In the genomic region with DNA sequence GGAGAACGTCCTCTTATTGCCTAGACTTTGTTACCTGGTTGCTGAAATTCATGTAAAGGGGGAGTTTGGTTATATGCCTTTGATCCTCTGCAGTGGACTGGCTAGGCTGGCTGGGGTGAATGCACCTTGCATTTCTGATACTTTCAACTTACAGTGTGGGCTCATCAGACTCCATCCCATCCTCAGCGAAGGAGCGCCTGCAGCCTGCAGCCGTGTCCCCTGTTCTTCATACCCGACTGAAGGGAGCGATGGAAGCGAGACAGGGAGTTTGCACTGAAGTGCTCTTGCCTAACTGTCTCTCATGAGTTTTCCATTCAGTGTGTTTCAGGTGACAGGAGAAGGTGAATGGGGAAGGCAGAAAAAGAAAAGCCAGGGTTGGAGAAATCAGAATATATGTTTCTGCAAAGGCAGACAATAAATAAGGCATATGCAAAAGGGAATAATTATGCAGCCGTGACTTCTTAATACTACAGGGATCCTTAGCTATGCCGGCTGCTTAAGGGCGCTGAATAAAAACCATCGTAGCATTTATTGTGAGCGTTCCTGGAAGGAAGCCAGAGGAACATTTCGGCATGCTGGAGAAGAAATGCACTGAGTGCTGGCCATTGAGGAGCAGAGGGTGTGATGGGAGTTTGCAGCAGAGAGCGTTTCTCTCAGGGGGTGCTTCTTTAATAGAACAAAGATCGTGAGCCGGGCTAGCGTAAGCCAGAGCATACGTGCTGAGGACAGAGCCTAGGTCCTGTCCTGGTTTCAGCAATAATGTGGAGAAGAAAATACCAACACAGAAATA, we compare ENCODE assay signal across 18 mouse cellular contexts. TPM values are rescaled to one million over a fixed set of nuclear protein-coding genes. Genes with fewer than 3 reads are reported as not detected.
DNase-seq lines count a peak whose midpoint lies in the region; ATAC-seq and TF ChIP-seq lines count a peak whose summit lies in the region.
"Had no signal": no experiment of that assay in that cellular context is flagged by ENCODE, and none has a peak within 500 bp of the region (broad histone marks: within the 10 kb centered on the region; RNA-seq: fewer than 3 reads in every experiment).

No protein-coding gene starts in this region.

- no peaks in the 10 kb centered on the region for H3K9me3 ChIP-seq in limb, embryonic 14.5 days (ENCODE audit: control insufficient read depth, low read length)
- no peaks in the 10 kb centered on the region for H3K9me3 ChIP-seq in limb, embryonic 10.5 days (replicated peaks)
- H3K9me3 ChIP-seq in hindbrain, embryonic 10.5 days: no peaks in the 10 kb centered on the region
- no peaks in the 10 kb centered on the region for H3K9me3 ChIP-seq in midbrain, embryonic 16.5 days (replicated peaks; ENCODE audit: control insufficient read depth, low read length, poor library complexity, severe bottlenecking)
- H3K9me3 ChIP-seq: embryonic facial prominence, embryonic 12.5 days; heart, embryonic 15.5 days; kidney, embryonic 15.5 days; limb, embryonic 15.5 days; megakaryocyte, embryonic 14.5 days had no signal

- no peaks in the 10 kb centered on the region for H3K36me3 ChIP-seq in limb, embryonic 14.5 days (ENCODE audit: control insufficient read depth, insufficient read depth, low read length)
- H3K36me3 ChIP-seq in limb, embryonic 10.5 days: no peaks in the 10 kb centered on the region
- H3K36me3 ChIP-seq in hindbrain, embryonic 10.5 days: 0 out of 2 replicates have a peak, but pooled peaks cover 12% of the 10 kb centered on the region
- H3K36me3 ChIP-seq in midbrain, embryonic 16.5 days (ENCODE audit: control insufficient read depth, insufficient read depth, low read length): peaks cover 3% of the 10 kb centered on the region; the same call in 1 of the 2 replicates
- H3K36me3 ChIP-seq: embryonic facial prominence, embryonic 12.5 days; kidney, embryonic 15.5 days; limb, embryonic 15.5 days had no signal

- H3K4me2 ChIP-seq in limb, embryonic 14.5 days (replicated peaks; ENCODE audit: low read depth, low read length, severe bottlenecking): 0 out of 2 replicates have a peak overlapping the region, but pooled peaks have one; percentile 0
- peak overlapping the region; percentile 41 for H3K4me2 ChIP-seq in midbrain, embryonic 16.5 days (ENCODE audit: low read length)
- H3K4me2 ChIP-seq: embryonic facial prominence, embryonic 12.5 days; heart, embryonic 15.5 days; kidney, embryonic 15.5 days; limb, embryonic 15.5 days had no signal

- H3K9ac ChIP-seq in limb, embryonic 14.5 days (ENCODE audit: low read depth, low read length, severe bottlenecking): no peak overlapping the region
- H3K9ac ChIP-seq in midbrain, embryonic 16.5 days (ENCODE audit: low read depth, low read length): no peak overlapping the region
- H3K9ac ChIP-seq: embryonic facial prominence, embryonic 12.5 days; heart, embryonic 15.5 days; kidney, embryonic 15.5 days; limb, embryonic 15.5 days had no signal

- no peak overlapping the region for H3K27ac ChIP-seq in limb, embryonic 14.5 days (replicated peaks; ENCODE audit: low read depth, low read length)
- H3K27ac ChIP-seq in limb, embryonic 10.5 days: no peak overlapping the region
- H3K27ac ChIP-seq in hindbrain, embryonic 10.5 days: peak overlapping the region; percentile 3; the same call in 1 of the 2 replicates
- peak overlapping the region; percentile 68 for H3K27ac ChIP-seq in midbrain, embryonic 16.5 days (ENCODE audit: low read length)
- H3K27ac ChIP-seq: embryonic facial prominence, embryonic 12.5 days; heart, embryonic 15.5 days; kidney, embryonic 15.5 days; limb, embryonic 15.5 days had no signal

- 54% methylated on average over 18 of the region's 18 CpGs for WGBS in limb, embryonic 14.5 days
- WGBS in limb, embryonic 10.5 days: 91% methylated on average over 18 of the region's 18 CpGs
- 90% methylated on average over 18 of the region's 18 CpGs for WGBS in hindbrain, embryonic 10.5 days
- 39% methylated on average over 18 of the region's 18 CpGs for WGBS in midbrain, embryonic 16.5 days

- DNase-seq in cerebellum, postnatal 10 days: peak; percentile 25 to 45
- DNase-seq in cerebellum, adult 8-10 months: no peak
- peak; percentile 30 for DNase-seq in limb, embryonic 14.5 days (ENCODE audit: low spot score)
- no peak for DNase-seq in limb, embryonic 10.5 days (ENCODE audit: low spot score)
- no peak for DNase-seq in hindbrain, embryonic 10.5 days (ENCODE audit: low spot score)
- DNase-seq in adrenal gland, adult 8-10 months: no peak
- no peak for DNase-seq in urinary bladder, adult 18-20 months (ENCODE audit: low spot score in 2 of 2)
- DNase-seq: gastrocnemius, postnatal 25 days; lung, adult 2 months; right cerebral cortex, postnatal 25 days had no signal

- no peak for TF ChIP-seq POLR2A in limb, embryonic 14.5 days (IDR thresholded peaks at IDR 0.05; ENCODE audit: borderline replicate concordance, extremely low read depth, insufficient read depth, insufficient read length)

- ATAC-seq in limb, embryonic 14.5 days (ENCODE audit: low FRiP score, low read depth): no peak
- peak; percentile 63; the same call in 1 of the 2 replicates for ATAC-seq in midbrain, embryonic 16.5 days
- ATAC-seq: Patski had no signal

- peaks cover 6% of the 10 kb centered on the region; the same call in 1 of the 2 replicates for H3K4me1 ChIP-seq in limb, embryonic 14.5 days (ENCODE audit: control insufficient read depth, insufficient read depth, low read length)
- H3K4me1 ChIP-seq in limb, embryonic 10.5 days: no peaks in the 10 kb centered on the region; the same call in 1 of the 2 replicates
- H3K4me1 ChIP-seq in hindbrain, embryonic 10.5 days (replicated peaks): no peaks in the 10 kb centered on the region
- peaks cover 12% of the 10 kb centered on the region for H3K4me1 ChIP-seq in midbrain, embryonic 16.5 days (ENCODE audit: control insufficient read depth, insufficient read depth, low read length)
- H3K4me1 ChIP-seq: embryonic facial prominence, embryonic 12.5 days; heart, embryonic 15.5 days; kidney, embryonic 15.5 days had no signal

- no peak overlapping the region for H3K4me3 ChIP-seq in limb, embryonic 14.5 days (replicated peaks; ENCODE audit: low read length)
- H3K4me3 ChIP-seq in limb, embryonic 10.5 days: no peak overlapping the region
- H3K4me3 ChIP-seq in hindbrain, embryonic 10.5 days: no peak overlapping the region
- H3K4me3 ChIP-seq in midbrain, embryonic 16.5 days (ENCODE audit: low read depth, low read length): no peak overlapping the region
- H3K4me3 ChIP-seq: embryonic facial prominence, embryonic 12.5 days; heart, embryonic 15.5 days; kidney, embryonic 15.5 days; limb, embryonic 15.5 days; megakaryocyte, embryonic 14.5 days had no signal

- H3K27me3 ChIP-seq in limb, embryonic 14.5 days (ENCODE audit: control insufficient read depth, insufficient read depth, low read length): no peaks in the 10 kb centered on the region
- H3K27me3 ChIP-seq in limb, embryonic 10.5 days (ENCODE audit: low read depth, poor library complexity, severe bottlenecking): no peaks in the 10 kb centered on the region
- H3K27me3 ChIP-seq in hindbrain, embryonic 10.5 days (ENCODE audit: insufficient read depth, poor library complexity, severe bottlenecking): no peaks in the 10 kb centered on the region
- H3K27me3 ChIP-seq in midbrain, embryonic 16.5 days (ENCODE audit: control insufficient read depth, insufficient read depth, low read depth, low read length): no peaks in the 10 kb centered on the region
- H3K27me3 ChIP-seq: embryonic facial prominence, embryonic 12.5 days; heart, embryonic 15.5 days; kidney, embryonic 15.5 days; limb, embryonic 15.5 days; megakaryocyte, embryonic 14.5 days; Patski had no signal

RNA-seq across cellular contexts. Expression of gene Lamp5, which starts 54.5 kb away (rescaled TPM):
- 1.4 and 1.5 TPM in 2 replicates for polyA plus RNA-seq in limb, embryonic 14.5 days (2012; rRNA removed)
- 0.32 and 0.89 TPM in 2 replicates for polyA plus RNA-seq in limb, embryonic 14.5 days (2014; fragmentation: Nextera tagmentation; extraction: Ambion mirVana)
- 0.23 TPM in 1 of 2 replicates, not detected in the other for polyA plus RNA-seq in limb, embryonic 10.5 days (2016; fragmentation: Nextera tagmentation; extraction: Ambion mirVana)
- 8.6 and 64.0 TPM in 2 replicates for polyA plus RNA-seq in hindbrain, embryonic 10.5 days (2016; fragmentation: Nextera tagmentation; extraction: Ambion mirVana)
- polyA plus RNA-seq in midbrain, embryonic 16.5 days (2015; fragmentation: Nextera tagmentation; extraction: Ambion mirVana): 6.8 and 7.2 TPM in 2 replicates
- total RNA-seq in adrenal gland, adult 8-10 months (2022): under 1 TPM in 1 of 4 experiments, not detected in 3; 0.12 TPM
- total RNA-seq: gastrocnemius, postnatal 25 days; neutrophil, adult 5-6 weeks had no signal
- polyA plus RNA-seq: heart, embryonic 15.5 days; lung, adult 2 months; Patski had no signal

Comparison
In these comparisons a context has a peak if more than half of its experiments do, and no peak if none do; other contexts are left out.
1. DNase-seq: peak in cerebellum, postnatal 10 days (2 of 2) and limb, embryonic 14.5 days (single experiment); none in cerebellum, adult 8-10 months (single experiment), limb, embryonic 10.5 days (single experiment), hindbrain, embryonic 10.5 days (single experiment), adrenal gland, adult 8-10 months (single experiment) and urinary bladder, adult 18-20 months (0 of 2).
2. H3K27ac ChIP-seq: peak in hindbrain, embryonic 10.5 days (single experiment) and midbrain, embryonic 16.5 days (single experiment); none in limb, embryonic 14.5 days (single experiment) and limb, embryonic 10.5 days (single experiment).